Mouse (Mus musculus) lung, postnatal 25 days (tissue): ENCODE measurements around the gene Mrpl14.

Source experiments
- DNase-seq: peaks from one replicate; pipeline ENCODE4 v3.0.0; 2022; ENCODE audit warnings: low spot score

The Mrpl14 gene

DNA sequence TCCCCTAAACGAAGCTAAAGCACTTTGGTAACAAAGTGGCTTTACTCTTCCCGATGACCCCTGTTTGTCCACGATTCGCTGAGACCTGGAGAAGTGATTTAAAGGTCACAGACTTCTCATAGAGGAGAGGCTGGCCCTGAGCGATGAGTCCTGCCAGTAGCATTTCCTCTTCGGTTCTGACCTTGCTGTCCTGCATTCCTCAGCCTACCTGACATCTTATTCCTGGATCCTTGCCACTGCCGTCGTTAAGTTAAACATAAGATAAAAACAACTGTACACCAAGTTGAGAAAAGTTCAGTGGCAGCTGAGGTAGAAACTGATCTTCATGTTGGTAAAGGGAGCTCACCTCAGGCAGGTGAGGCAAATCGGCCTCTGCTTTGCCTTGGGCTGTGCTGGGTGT lies 3.0 kb downstream of the Mrpl14 start:
- peak; percentile 50 for DNase-seq

DNA sequence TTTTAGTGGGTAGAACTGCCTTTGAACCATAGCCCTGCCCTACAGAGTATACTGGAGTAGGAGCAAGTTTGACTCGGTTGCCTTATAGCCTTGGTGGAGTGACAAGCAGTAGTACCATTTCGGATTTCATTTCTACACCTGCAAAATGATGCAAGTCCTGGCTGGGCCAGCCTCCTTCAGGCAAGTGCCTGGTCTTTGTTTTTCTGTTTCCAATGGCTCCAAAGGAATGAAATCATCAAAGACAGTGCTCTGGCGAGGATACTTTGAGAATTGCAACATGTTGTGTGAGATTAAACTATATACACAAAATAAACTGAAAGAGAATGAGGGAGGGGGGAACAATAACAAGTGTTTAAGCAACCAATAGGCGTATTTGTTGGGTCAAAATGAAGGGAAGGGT lies 3.9 kb downstream of the Mrpl14 start:
- DNase-seq = no peak

DNA sequence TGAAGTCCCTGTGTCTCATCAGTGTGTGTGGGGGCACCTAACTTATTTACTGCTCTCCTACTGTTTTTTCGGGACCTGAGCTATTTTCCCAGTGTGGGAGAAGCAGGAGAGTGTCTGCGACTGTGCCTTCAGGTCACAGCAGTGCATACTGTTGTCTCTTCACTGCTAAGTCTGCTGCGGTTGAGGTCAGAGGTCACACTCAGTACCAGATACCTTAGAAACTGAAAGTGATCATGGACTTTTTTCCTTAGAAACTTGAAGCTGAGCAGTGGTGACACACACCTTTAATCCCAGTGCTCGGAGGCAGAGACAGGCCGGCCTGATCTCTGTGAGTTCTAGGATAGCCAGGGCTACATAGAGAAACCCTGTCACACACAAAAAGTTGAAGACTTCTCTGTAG lies 6.0 kb downstream of the Mrpl14 start:
- DNase-seq = no peak

DNA sequence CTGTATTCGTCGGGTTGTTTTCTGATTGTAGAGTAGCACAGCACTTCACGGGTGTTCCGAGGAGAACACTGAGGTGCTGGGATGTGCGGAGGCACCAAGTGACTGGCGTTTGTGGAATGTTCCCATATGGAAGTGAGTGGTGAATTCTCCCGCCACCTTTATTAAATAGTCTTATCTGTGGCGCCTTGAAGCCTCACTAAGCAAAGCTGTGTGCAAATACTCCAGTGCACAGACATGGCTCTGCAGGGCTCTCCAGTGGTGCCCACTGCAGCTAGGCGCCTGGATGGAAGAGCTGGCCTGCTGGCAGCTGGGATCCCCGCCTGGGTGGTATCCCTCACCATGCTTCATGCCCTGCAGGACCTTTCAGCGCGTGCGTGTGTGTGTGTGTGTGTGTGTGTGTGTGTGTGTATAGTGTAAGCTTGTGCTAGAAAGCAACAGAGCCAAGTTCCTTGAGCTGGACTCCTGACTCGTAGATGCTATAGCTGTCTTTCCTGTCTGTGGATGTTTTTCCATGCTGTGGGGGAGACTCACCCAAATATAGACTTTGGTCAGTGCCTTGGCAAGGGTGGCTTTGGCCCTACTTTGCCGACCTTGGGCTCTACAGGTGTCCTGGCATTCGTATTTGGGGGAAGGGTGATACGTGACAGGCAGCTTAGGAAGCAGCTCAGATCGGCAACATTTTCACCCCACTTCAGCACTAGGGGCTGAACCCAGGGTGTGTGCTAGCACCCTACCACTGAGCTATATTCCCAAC lies 7.9 kb downstream of the Mrpl14 start:
- DNase-seq = peak; percentile 44

DNA sequence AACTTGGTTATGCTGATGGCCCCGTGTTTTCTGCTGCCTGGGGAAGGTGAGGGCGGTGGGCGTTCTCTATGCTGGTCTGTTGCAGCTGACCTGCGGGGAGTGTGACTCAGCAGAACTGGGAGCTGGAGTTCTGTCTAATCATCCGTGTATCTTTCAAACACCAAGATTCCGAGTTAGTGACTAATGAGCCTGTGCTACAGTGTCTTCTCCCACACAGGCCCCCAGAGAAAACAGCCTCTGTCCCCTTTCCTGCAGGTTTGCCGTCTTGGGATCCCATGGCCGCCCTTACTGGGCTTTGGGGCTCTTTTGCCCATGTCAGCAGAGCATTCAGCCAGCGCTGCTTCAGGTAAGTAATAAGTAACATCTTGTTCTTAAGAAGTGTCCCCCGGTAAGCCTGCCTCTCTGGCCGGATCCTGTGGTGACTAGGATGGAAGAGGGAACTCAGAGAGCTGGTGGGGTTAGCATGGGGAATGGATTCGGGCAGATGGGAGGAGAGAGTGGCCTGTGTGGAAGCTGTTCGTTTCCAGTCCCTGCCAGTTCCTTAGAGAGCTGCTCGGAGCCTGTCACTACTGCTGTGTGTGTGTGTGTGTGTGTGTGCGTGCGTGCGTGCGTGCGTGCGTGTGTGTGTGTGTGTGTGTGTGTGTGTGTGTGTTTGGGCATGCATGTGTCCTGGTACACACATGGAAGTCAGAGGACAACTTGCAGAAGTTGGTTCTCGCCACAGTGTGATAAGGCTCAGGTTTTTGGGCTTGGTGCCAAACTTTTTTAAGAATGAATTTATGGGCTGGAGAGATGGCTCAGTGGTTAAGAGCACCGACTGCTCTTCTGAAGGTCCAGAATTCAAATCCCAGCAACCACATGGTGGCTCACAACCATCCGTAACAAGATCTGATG lies 9.4 kb downstream of the Mrpl14 start:
- DNase-seq = no peak

DNA sequence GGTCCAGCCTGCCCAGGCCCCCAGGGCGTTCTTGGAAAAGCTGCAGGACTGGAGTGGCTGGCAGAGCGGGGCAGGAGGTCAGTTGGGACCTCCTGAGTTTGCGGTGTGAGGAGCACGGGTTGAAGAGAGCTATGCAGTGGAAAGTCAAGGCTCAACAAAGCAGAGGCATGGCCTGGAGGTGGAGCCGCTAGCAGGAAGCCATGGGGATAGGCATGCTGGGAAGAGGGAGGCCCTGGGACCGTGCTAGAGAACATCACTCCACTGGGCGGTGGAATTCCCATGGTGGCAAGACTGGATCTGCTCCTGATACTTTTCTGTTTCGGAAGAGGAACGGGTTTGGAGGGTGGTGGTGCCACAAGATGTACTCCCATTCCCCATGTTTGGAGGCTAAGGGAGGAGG lies 10.9 kb downstream of the Mrpl14 start:
- no peak for DNase-seq

DNA sequence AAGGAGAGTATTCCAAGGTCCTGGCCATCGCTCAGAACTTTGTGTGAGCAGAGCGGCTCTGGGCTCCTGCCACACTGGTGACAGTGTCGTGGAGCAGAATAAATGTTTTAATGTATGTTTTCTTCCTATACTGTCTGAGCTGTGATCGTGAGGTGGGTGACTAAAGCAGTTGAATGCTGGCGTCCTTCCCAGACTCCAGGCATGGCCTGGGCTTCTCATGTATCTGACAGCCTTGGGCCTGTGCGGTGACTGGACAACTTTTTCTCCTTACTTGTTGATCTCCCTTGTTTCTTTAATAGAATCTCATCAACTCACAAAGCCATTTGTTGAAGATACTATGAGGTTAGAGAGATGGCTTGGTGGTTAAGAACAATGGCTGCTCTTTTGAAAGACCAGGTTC lies 12.2 kb downstream of the Mrpl14 start:
- DNase-seq = no peak

DNA sequence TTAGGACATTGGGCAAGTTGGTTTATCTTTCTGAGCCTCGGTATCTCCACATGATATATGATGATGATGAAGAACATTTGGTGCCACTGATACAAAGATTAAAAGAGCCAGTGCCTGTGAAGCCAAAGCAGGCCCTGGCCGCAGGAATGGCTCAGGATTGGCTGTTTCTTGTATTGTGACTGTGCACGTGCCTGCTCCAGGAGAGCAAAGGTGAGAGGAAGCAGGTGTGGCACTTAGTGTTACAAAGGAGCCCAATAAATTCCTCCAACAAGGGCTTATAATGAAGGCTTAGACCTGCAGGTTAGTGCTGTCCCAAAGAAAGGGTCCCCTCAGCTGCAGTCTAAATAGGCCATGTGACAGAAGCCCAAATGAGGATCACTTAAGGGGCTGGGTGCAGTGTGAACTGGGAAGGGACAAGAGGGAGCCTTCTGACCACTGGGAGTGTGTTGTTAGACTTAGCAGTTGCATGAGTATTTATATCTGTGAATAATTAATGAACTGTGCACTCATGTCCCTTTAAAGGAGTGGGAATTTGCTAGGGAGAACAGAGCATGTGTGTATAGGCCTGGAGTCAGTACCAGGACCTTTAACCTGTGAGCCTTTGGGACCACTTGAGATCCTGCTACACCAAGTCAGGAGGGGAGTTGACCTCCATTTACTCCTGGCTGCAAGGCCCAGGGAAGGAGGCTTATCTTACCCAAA lies 13.1 kb downstream of the Mrpl14 start:
- no peak for DNase-seq

DNA sequence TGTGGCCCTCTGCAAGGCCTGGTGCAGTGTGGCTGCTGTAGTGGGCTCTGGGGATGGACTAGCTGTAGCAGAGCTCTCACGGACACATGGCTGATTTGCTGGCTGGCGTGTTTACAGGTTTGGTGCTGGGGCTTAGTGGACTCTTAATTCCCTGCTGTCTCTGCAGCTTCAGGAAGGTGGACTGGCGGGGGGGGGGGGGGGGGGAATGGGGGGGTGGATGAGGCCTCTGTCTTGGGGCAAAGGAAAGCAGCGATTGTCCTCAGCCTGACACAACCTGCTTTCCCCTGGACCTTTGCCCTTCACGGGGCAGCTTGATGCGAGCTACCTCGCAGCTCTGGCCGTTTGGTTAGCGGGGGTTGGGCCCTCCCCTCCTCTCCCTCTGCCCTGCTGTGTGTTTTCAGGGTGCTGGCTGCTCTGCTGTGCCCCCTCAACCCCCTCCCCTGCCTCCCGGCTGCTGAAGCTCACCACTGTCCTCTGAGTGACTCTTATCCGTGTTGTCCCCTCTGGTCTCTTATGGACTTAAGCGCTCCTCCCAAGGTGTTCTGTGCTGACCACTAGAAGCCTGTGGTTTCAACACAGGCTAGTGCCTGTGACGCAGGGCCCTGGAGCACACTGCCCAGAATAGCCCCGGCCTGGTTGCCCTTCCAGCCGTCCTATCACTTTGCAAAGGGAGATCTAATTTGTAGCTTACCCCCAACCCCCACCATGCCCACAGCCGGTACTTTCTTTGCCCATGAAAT lies 14.5 kb downstream of the Mrpl14 start:
- DNase-seq = peak; percentile 78

DNA sequence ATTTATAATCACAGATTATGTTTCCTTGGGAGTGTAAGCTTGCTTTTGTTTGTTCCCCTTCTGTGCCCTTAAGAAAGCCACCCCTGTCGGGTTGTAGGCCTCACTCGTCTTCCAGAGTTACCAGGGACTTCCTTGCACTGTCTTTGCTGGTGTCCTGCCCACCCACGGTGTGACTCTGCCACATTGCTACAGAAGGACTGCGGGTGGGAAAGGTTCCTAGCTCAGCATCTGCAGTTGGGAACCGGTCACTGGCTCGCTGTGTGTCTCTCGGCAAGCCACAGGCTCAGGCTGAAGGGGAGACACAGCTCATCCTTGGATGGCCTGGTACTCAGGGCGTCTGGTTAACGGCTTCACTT lies 15.1 kb downstream of the Mrpl14 start:
- no peak for DNase-seq

DNA sequence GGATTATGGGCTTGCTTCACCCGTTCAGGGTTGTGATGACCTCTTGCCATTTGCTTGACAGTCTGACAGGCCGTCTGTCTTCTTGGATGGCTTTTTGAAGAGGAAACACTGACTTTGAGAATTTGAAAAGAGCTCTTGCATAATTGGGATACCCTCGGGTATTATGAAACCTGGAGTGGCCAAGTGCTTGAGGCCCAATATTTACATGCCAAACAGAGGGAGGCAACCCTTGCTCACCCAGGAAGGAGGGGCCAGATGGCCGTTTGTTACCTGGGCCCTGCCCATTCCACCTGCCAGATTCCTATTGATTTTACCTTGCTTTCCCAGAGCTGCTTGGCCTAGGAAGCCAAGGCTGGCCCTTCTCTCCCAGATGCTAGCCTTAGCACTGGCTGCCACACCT lies 16.1 kb downstream of the Mrpl14 start:
- peak; percentile 87 for DNase-seq

DNA sequence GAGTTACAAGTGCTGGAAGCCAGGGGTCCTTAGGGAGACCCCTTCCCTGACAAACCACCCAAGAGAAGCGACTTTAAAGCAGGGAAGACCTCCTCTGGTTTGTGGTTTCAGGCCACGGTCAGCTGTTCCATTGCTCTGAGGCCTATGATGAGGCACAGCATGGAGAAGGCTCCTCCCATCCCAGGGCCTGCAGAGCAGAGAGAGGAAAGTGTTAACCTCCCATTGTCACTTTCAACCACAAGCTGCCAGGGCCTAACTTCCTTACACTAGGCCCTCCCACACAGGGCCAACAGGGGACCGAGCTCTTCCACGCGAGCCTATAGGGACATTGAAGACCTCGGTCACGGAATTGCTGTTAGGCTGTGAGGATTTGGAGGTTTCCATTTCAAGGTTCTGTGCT lies 17.1 kb downstream of the Mrpl14 start:
- DNase-seq = no peak

DNA sequence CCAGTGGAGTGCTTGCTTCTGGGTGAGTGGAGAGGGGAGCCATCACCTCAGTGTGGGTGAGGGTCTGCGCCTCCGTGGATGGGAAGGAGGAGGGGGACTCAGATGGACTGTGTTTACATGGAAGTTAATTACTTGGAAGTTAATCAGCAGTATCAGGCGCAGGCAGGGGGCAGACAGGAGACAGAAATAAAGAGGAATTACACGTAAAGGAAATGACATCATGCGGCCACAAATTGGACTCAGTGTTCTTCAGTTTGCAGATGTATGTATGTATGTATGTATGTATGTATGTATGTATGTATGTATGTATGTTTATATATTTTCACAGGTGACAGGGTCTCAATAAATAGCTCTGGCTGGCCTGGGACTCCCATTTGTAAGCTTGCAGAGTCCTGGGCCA lies 20.7 kb downstream of the Mrpl14 start:
- DNase-seq = no peak

DNA sequence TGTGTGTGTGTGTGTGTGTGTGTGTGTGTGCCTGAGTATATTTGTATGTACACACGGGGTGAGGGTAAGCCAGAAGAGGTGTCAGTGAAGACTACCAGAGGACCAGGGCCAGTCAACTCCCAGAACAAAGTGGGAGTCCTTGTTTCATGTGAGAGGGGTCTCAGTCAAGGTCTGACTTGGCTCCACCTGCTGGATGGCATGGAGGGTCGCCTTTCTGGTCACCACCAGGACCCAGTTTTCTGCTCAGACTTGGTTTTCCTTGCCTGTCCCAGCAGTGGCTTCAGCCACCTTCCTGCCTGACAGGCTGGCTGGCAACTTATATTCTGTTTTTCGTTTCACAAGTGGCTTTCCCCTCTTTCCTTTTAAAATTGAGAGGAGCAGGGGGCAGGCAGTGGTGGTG lies 21.3 kb downstream of the Mrpl14 start:
- no peak for DNase-seq

DNA sequence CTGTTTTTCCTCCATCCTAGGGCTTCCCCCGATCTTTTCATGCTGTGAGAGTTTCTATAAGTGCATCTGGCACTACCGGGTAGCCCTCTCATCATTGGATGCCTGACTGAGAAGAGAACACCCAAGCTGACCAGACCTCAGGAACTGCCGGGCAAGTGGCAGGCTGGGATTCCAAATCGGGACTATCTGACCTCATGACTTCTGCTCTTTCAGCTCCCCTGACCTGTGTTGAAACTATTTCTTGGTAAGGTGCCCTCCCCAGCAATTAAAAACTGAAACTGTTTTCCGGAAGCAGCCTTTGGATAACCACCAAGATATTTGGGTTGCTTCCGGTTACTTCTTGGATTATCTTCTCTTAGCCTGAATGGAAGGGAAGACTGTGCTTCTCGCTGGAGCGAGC lies 22.1 kb downstream of the Mrpl14 start:
- DNase-seq = no peak

DNA sequence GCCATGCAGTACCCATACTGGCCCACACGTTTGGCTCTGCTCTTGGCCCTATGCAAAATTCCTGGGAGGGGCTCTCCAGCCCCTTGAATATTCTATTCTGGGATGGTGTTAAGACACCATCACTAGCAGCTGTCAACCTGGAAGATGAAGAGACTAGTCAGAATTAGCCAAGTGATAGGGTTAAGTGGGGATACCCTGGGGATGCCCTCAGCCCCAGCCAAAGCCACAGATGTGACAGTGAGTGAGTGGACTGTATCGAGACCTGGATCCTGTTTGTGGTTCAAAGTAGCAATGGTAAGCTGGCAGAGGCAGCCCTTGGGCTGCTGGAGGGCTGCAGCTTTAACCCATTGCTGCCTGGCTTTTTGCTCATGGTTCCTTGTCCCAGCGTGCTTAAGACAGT lies 23.7 kb downstream of the Mrpl14 start:
- no peak for DNase-seq

DNA sequence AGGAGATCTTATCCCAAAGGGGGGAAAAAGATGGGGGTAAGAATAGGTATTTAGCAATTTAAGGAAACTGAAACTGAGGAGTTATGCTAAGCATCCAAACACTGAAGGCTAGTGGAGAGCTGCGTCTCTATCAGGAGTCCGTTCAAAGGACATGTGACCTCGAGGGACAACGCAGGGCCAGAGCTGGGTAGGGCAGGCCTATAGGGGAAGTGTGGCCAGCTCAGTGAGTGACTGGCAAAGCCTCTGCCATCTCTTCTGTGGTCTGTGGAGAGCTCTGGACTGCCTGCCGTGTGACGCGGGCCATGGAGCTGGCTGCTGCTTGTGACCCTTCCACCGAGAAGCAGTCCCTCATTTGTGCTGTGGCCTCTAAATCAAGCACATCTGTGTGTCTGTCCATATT lies 24.3 kb downstream of the Mrpl14 start:
- no peak for DNase-seq

DNA sequence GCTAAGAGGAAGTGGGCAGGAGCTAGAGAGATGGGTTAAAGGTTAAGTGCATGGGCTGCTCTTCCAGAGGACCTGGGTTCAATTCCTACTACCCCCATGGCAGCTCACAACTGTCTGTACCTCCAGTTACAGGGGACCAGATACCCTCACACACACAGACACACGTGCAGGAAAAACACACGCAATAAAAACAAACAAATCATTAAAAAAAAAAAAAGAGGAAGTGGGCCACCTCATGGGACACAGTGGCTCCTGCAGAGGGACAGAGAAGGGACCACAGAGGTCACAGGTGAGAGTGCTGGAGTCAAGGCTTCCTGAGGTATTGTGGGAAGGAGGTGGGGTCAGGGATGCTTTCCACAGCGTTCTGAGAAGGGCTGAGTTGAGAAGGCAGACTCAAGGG lies 25.4 kb downstream of the Mrpl14 start:
- no peak for DNase-seq

DNA sequence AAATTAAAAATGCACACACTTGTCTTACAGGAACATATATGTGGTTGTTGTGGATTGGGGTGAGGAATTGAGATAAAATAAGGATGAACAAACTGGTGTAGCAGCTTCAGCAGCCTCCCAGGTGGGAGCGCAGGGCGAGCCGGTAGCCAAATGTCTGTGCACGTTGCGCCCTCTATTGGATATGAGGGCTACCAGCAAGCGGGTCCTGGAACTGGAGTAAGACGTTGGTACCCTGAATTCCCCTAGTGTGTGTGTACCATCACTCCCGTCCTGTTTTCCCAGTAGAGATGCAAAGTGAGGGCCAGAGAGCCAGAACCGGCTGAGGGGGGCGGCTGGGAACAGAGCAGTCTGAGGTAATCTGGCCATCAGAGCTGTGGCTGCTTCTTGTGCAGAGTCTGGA lies 32.2 kb downstream of the Mrpl14 start:
- DNase-seq = peak; percentile 79

DNA sequence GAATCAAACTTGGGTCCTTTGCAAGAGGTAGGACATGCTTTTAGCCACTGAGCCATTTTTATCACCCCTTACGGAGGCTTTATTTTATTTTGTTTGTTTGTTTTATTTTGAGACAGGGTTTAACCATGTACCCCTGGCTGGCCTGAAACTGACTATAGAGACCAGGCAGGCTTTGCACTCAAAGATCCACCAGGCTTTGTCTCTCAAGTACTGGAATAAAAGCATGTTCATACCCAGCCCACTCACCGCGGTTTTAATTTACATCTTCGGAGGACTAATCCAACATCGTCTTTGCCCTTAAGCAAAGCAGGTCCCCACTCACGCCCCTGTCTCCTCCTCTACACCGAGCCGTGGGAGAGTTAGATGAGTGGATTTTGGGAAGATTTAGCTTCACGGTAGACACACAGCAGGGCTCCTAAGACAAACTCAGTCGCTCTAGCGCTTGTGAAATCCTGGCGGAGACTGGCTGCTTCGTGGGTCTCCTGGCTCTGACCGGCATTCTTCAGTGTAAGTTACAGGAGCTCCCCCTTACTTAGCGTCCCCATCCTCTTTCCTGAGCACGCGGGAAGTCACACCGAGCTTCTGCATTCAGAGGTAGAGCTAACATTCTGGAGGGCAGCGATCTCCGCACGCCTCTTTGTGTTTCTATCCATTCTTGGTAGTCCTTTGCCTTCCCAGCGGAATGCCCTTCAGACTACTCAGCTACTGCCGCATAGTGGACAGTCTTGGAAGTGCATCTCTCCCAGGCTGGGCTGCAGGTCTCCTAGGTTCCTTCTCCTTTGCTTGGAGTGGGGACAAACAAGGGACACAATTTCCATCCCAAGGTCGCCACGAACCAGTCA lies 37.8 kb downstream of the Mrpl14 start:
- peak; percentile 80 for DNase-seq

DNA sequence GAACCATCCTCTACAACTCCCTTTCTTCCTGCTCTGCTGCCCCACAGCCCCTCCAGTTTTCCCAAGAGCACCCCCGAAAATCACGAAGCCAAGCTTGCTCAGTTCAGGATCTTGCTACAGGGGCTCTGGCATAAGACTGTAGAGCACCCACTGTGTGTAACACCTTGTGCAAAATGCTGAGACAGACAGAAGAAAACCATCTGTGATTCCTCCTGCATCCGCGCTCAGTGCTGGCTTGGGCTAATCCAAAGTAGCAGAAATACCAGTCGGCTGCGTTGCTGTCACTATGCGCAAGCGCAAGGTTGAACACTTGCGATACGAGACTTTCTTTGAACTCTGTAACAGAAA lies 38.4 kb downstream of the Mrpl14 start:
- no peak for DNase-seq
